Mouse (Mus musculus) cerebellum, adult (tissue): ENCODE results near the gene Zfp82.
A peak's percentile ranks its signal among the peaks of the same experiment; 100 is the strongest.

Source experiments
- ATAC-seq: cut with Nextera tagmentation; 2 replicates; pipeline ENCODE4 v1.9.2; 2017; ENCODE audit warnings: mild to moderate bottlenecking, moderate library complexity, mixed read lengths; ENCODE audit not compliant: insufficient number of reproducible peaks, low FRiP score, low TSS enrichment

Zfp82 gene

DNA sequence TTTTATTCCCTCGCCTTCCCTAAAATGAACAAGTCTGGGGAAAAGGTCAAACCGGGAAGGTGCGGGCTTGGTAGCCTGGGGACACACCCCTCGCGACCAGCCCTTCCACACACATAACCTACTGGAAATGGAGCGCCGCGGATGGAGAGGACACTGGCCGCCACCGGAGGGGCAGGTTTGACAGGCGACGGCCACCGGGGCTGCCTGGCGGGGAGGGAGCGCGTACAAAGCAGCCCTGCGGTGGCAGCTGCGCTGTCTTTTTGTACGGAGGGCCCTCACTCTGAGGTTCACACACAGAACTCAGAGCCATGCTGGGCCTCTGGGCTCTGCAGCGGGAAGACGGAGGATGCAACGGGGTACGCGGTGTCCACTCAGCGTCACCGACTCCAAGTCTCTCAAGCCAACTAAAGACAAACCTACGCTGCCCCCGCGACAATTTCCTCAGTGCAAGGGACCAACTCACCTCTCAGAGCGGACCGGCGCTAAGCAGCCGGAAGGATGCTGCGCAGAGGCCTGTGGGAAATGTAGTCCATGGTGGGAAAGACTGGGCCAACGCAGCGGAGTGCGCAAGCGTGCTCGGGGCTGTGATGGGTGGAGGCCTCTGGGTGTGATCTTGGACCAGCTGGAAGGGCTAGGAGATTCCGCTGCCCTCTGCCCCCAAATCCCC is 21.7 kb downstream of the Zfp82 start, which contains the start of gene Zfp14:
Gene Zfp14 (minus strand): TSS at position 499 of the 667 bp plus-strand sequence.
- ATAC-seq, result peak; percentile 99

DNA sequence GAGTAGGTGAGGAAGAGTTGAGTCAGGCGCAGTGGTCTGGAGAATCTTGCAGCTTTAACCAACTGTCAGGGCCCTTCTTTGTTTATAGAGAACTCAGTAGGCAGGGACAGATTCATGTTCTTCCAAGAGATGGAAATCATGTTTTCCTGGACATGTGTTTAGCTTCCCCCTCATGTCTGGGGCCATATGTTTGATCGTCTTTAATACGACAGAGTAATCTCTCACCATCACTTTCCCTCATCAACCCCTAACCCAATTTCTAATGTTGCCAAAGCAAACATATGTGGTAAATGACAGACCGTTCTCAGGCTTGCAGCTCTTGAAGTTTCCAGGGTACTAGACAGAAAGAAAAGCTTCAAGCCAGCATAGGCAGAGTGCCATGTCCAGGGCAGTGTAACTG is 24.6 kb downstream of the Zfp82 start:
- no peak for ATAC-seq

DNA sequence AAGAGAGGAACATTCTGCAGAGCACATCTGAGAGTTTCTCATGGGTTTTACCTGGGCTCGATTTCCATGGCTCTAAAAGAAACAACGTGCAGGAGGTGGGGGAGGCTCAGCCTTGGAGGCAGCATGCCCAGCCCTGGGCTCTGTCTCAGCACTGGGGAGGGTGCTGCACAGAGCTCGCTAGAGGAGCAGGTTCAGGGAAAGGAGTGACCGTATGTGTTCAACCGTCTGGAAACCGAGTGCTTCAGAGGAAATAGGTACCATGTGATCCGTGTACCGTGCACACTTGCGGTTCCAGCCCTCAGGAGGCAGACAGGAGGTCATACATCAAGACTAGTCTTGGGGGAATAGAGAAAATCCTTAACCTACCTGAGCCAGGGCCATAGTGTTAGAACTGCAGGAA is 28.3 kb downstream of the Zfp82 start:
- no peak for ATAC-seq

DNA sequence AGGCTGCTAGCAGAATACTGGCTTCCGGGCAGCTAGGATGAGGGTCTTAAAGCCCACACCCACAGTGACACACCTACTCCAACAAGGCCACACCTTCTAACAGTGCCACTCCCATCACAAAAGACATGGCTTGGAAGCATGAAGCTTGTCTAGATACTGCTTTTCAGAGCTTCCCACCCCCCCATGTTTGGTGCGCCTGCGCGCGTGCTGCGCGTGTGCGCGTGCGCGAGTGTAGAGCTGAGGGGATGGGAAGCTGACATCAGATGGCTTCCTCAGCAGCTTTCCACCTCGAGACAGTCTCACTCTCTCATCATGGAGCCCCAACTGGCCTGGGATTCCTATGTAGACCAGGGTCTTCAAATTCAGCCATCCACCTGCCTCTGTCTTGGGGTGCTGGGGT is 38.4 kb downstream of the Zfp82 start:
- ATAC-seq, result no peak

DNA sequence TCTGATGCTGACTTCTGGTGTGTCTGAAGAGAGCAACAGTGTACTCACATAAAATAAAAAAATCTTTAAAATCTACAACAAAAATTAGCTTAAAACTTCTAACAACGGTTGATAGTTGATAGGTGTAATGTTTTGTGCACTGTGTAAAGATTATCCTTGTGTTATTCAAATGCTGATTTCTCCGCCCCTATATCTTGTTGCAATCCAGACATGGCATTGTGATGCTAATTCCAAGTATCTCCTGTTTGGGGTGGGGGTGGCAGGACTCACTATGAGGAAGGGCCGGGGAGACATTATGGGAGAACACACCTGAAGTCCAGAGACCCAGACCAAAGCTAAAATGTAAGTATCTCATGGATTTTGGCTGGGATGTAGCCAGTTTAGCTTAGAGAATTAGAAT is 41.3 kb downstream of the Zfp82 start:
- ATAC-seq, result no peak

DNA sequence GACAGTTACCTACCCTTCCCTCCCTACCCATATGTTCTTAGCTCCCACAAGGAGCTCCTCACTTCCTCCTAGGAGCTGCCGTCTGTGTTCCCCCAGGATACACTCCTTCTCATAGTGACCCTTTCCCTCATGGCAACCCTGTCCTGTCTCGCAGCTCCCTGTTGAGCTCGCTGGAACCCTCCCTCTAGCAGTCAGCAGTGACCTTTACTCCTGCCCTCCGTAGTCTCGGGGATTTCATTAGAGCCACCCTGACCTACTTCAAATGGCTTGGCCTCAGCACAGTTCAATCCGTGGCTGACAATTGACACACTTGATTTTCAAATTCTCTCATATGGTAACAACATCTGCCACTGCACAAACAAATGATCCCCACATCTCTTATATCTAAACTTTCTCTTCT is 42.0 kb downstream of the Zfp82 start:
- ATAC-seq, result no peak

DNA sequence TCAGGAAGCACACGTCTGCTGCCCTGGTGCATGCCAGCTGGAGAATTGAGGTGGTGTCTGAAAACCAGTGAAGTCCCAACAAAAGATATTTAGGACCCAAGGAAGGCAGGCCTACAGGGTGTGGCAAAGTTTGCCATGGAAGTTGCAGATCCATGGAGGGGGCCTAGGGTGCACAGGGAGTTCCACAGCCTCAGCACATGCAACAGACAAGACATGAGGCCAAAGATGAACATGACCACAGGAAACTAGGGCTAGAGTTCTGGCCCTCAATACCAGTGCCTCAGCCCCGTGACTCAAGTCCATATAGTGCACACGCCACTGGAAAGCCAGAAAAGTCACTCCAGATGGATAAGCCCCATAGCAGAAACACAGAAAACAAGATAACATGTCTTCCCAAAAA is 44.1 kb downstream of the Zfp82 start:
- no peak for ATAC-seq

DNA sequence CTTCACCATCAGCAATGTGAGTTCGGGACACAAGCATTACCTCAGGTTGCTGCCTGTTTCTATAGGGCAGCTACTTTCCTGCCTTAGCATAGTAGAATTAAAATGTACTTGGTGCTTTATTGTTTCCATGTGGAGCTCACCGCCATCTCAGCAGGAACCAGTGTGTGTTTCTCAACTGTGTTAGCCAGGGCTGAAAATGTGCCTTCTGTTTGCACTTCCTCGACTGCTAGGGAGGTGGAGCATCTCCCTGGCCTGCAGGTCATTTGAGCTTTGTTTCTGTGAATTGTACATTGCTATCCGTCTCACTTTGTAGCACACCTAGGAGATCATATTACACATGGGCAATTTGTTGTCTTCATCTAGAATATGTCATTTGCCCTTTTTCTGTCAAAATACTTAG is 45.4 kb downstream of the Zfp82 start:
- ATAC-seq, result no peak

DNA sequence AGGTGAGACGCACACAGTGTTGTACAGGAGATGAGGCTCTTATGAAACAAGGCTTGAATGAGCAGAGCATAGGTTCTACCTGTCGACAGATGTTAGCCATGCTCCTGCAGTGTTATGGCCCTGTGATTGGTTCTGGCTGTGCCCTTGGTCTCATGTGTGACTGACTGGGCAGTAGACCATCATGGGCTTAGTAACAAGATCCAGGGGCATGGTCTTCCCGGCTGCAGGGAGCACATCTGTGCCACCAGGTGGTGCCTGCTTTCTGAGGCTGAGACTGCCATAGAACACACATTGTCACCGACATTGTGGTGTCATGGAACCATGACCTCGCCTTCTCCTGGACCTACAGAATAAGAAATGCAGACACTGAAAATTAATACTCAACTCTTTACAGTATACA is 47.3 kb downstream of the Zfp82 start:
- ATAC-seq, result no peak

DNA sequence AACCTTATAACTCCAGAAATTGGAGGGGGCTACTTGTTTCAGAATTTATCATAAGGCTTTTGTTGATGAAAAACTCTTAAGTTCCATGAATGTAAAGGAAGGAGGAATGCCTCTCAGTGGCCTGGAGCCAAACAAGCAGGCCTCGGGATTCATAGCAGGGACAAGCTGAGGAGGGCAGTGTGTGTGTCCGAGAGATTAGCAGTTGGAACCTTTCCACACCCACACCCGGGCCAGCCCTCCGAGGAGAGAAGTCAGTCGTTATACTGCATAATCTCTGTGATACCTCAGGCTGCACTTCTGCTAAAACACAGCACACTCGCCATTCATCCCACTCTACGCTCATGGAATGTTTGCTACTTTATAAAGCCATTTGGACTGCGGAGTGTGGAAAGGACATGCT is 48.9 kb downstream of the Zfp82 start:
- ATAC-seq, result no peak

DNA sequence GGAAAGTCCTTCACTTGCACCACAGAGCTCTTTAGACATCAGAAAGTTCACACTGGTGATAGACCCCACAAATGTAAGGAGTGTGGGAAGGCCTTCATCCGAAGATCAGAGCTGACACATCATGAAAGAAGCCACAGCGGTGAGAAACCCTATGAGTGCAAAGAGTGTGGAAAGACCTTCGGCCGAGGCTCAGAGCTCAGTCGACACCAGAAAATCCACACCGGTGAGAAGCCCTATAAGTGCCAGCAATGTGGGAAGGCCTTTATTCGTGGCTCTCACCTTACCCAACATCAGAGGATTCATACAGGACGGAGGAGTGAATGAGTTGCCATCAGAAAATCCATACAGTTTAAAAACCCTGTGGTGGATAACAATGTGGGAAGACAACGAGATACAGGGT is 49.4 kb downstream of the Zfp82 start:
- no peak for ATAC-seq

DNA sequence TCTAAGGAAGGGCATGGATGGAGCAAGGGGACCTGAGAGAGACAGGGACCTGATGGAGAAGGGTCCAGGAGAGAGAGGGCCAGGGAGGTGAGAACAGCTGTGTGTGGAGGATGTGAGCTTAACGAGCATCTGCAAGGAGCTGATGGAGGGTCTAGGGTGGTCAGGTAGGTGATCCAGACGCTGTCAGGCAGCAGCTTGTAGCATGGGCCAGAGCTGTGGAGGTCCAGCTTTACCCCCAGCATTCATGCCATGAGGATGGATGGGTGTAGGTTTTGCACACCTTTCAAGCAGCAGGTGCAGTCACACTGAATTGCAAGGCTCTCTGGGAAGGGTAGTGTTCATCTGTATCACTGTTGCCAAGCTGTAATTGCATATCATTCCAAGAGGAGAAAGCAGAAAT is 53.2 kb downstream of the Zfp82 start:
- ATAC-seq, result no peak

DNA sequence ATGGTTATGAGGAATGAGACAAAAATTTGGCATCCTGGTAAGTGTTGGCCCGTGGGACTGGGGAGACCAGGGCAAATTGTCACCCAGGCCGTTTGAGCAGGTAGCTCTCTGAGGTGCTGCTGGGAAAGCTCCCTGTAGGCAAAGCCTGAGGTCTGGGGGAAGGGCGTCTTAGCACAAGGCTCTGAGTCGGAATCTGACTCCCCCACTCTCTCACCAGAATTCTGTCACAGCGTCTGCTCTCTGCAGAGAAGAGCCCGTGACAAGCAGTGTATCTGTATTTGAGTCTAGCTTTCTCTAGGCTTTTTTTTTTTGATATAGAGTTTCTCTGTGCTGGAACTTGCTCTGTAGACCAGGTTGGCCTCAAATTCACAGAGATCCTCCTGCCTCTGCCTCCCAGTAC is 55.5 kb downstream of the Zfp82 start:
- ATAC-seq, result no peak

DNA sequence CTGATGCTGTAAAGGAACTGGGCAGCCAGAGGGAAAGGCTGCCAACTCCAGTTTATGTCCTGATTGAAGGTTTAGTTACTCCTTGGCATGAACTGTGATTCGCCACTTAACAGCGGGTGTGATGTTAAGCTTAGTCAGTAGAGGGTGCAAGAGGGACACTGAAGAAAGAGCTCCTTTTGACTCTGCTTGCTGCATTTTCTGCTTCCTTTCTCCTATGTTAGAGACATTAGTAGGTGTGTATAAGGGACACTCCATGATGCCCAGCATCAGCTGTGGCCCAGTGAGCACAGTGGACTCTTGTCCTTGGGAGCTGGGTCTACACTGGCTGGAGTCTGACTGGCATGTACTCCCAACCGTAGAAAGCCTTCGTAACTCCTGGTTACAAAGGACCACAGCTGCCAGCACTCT is 59.7 kb downstream of the Zfp82 start:
- ATAC-seq, result no peak

DNA sequence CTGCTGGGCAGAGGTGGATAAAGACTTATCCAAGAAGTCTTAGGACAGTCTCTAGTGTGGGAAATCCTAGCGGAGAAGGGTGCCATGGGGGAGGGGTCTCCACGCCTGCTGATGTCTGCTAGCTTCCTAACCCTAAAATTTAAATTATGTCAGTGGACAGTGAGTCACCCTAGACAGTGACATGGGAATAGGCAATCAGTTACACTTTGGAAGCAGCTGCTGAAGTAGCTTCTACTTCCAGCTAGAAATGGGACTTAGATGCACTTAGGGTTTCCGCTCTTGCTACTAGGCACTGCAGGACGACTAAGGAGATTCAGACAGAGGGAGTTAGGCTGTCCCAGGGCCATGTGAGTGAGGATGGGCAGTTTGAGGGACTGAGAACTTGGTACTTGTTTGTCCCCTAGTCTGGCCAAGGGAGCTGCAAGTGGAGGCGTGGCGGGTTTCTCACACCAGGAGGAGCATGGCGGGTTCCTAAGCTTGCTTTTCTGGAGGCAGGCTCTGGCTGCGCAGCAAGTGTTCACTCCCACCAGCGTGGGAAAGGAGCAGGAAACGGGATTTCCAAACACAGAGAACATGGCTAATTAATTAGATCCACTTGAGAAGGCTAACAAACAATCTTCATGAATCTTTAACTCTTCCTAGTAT is 62.0 kb downstream of the Zfp82 start:
- ATAC-seq, result no peak

DNA sequence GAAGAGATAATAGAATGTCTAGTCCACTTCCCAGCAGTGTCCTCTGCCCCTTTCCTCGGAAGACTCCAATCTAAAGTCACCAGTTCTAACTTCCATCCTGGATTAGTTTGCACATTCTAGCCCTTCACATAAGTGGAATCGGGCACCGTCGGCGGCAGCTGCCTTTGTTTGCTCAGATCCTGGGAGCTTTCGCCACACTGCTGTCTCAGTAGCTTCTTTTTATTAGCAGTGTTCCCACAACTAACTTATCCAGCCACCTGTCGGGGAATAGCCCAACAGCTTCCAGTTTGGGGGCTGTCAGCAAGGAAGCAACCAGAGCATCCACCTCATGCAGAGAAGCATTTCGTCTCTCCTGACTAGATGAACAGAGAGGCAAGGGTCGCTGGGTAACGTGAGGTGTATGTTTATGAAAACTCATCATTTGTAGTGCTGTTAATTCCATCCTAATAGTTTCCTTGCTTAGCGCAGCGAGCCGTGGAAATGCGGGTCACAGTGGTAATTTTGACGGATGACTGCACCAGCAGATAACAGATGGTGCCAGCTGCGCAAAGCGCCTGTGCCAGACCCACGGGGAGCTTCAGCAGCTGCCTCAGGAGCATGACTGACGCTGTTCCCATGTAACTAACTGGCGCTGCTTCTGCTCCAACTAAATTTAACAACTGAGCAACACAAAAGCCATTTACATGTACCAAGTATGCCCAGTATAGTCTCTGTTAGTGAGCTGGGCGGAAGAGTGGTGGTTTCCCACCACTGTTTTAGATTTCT is 63.2 kb downstream of the Zfp82 start:
- no peak for ATAC-seq

DNA sequence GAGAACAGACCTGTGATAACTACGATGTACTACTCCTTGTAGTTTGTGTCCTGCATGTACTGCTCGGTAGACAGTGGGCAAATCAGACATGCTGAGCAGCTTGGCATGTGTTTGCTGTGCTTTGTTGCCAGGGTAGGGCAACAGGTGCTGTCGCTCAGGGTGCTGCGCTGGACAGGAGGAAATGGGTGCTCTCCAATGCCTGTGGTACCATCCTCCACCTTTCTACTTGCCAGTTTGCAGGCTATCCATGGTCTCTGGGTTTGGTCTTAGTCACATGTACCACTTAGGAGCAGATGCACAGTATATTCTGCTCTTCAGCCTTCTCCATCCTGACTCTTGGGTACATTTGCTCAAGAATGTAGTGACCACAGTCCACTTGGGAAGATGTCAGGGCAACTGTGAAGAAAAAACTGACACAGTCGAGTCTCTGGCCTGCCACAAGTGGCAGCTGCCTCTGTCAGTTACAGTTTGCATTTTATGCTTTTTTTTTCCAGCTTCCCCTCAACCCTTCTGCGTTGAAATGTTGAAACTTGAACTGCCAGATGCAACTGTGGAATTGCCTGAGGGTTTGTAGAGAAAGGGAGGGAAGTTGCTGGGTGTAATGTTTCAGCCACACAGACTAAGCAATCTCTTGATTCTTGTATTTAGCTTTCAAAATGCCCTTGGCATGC is 64.5 kb downstream of the Zfp82 start:
- ATAC-seq, result no peak

DNA sequence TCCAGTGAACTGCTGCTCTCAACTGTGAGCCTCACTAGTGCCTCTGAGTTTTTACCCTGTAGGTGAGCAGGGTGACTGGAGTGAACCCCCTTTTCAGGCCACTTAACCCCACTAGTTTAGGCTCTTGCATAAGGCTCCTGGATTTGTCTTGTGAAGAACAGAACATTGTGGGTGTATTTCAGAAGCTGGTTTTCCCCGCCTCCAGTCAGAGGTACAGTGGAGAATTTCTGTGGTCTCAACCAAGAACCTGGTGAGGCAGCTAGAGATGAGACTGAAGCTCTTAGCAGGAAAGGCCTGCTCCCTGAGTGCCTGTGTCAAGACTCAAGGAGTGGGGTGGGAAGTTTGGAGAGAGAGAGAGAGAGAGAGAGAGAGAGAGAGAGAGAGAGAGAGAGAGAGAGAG is 65.1 kb downstream of the Zfp82 start:
- no peak for ATAC-seq
